Mouse (Mus musculus): ENCODE results near the gene Mrpl18.

DNA sequence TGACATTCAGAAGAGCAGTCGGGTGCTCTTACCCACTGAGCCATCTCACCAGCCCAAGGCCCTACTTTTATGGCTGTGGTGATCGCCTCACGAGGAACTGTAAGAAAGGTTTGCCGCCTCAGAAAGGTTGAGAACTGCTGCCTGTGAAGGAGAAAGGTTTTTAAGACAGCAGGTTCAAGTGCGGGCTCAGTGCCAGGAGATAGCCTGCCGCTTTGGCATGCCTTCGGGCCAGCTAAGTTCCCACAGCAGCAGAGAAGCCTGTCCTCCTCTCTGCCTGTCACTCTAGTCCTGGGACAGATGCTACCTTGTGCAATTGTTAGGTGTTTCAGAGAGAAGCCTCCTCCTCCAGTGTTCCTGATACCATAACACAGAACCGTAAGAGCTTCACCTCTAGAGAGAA is 40.5 kb upstream of the Mrpl18 start:
- TF ChIP-seq FOSL1 (IDR thresholded peaks at IDR 0.05; ENCODE audit: insufficient read depth, low read length, poor library complexity, severe bottlenecking) (no peak), CTCF (IDR thresholded peaks at IDR 0.05; ENCODE audit: control insufficient read depth, insufficient read depth, insufficient read length) (no peak), MAX (IDR thresholded peaks at IDR 0.05) (no peak), CEBPB (IDR thresholded peaks at IDR 0.05; ENCODE audit: low read depth) (no peak), USF1 (IDR thresholded peaks at IDR 0.05; ENCODE audit: low read depth) (no peak), MYOG (IDR thresholded peaks at IDR 0.05; ENCODE audit: control insufficient read depth, extremely low read depth, insufficient read length) (no peak)

Measured in C2C12 (cell line).